Mouse (Mus musculus): ENCODE results near the gene Zfp976.
"Not testable (repeated sequence)": the region's sequence is repeated elsewhere in the genome, so short reads cannot be mapped to it uniquely, and the experiment has no call there.

DNA sequence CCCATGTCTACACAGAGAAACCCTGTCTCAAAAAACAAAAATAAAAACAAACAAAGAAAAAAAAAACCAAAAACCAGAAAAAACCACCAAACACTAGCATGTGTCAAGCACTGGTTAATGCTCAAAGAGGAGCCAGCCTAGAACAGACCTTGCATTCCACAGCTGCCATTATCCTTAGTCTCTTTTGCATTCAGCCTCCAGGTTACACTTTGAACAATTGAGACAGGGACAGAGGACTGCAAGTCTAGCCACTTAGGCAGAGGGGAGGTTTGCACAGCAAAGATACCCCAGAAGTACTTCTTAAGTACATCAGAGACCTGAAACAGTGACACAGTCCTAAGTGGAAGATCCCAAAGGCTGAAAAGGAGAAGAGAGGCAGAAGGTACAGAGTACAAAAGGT is 51.1 kb downstream of the Zfp976 start:
- not testable (repeated sequence) for TF ChIP-seq CTCF (conservative IDR thresholded peaks at IDR 0.05; ENCODE audit: low read length); NANOG (IDR thresholded peaks at IDR 0.05; ENCODE audit: borderline replicate concordance, low read length); POU5F1 (IDR thresholded peaks at IDR 0.05; ENCODE audit: borderline replicate concordance, low read length)

All from E14TG2a.4 (cell line).